In the genomic region with DNA sequence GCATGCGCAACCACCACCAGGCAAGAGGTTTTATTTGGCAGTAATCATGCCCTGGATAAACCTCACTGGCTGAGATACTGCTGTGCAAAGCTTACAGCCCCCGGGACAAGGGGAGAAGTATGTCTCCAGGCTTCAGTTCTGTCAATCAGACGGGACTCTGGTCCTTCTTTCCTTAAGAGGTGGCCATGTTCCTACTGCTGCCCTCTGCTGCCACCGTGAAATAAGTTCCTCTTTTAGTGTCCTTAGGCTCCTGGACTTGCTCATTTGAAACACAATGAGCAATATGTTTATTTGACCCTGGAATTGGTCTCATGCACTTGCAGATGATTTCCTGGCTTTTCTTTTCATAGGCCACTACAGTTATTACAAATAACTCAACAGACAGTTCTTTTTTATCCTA, we compare ENCODE assay signal across 19 mouse cellular contexts. TPM values are rescaled to one million over a fixed set of nuclear protein-coding genes. Genes with fewer than 3 reads are reported as not detected.
A peak's percentile ranks its signal among the peaks of the same experiment; 100 is the strongest.
DNase-seq lines count a peak whose midpoint lies in the region; TF ChIP-seq lines count a peak whose summit lies in the region.
"Had no signal": no experiment of that assay in that cellular context is flagged by ENCODE, and none has a peak within 500 bp of the region (broad histone marks: within the 10 kb centered on the region; RNA-seq: fewer than 3 reads in every experiment).

No protein-coding gene starts in this region.

- H3K9me3 ChIP-seq in CH12.LX (replicated peaks; ENCODE audit: low read length): no peaks in the 10 kb centered on the region
- H3K9me3 ChIP-seq: heart, embryonic 15.5 days; hindbrain, embryonic 12.5 days; megakaryocyte, embryonic 14.5 days; neural tube, embryonic 12.5 days had no signal

- H3K79me2 ChIP-seq in CH12.LX (replicated peaks; ENCODE audit: control insufficient read depth, extremely low read depth, insufficient read depth, poor library complexity, severe bottlenecking): no peaks in the 10 kb centered on the region

- peaks cover 2 to 9% of the 10 kb centered on the region in 2 experiments; a peak in 2 of 4 replicates for H3K4me1 ChIP-seq in CH12.LX (ENCODE audit: control insufficient read depth in 1 of 2, insufficient read depth in 2 of 2)
- H3K4me1 ChIP-seq in thymus, adult 2 months (replicated peaks; ENCODE audit: control insufficient read depth, insufficient read depth, low read length): peaks cover 2% of the 10 kb centered on the region; the same call in 1 of the 2 replicates
- H3K4me1 ChIP-seq: hindbrain, embryonic 12.5 days; neural tube, embryonic 12.5 days had no signal

- no peak overlapping the region for H3K9ac ChIP-seq in CH12.LX (ENCODE audit: insufficient read depth, low read depth)
- H3K9ac ChIP-seq: heart, embryonic 15.5 days; hindbrain, embryonic 12.5 days; liver, embryonic 14.5 days; neural tube, embryonic 12.5 days had no signal

- no peak for TF ChIP-seq POLR2A in CH12.LX (IDR thresholded peaks at IDR 0.05; ENCODE audit: low read depth, low read length)
- no peak for TF ChIP-seq POLR2A in thymus, adult 2 months (IDR thresholded peaks at IDR 0.05; ENCODE audit: control insufficient read depth, extremely low read depth, insufficient read depth, low read length, poor library complexity)

- no peaks in the 10 kb centered on the region for H3K27me3 ChIP-seq in CH12.LX (replicated peaks)
- H3K27me3 ChIP-seq in thymus, adult 2 months (ENCODE audit: control insufficient read depth, insufficient read depth, low read length): no peaks in the 10 kb centered on the region
- H3K27me3 ChIP-seq: heart, embryonic 15.5 days; hindbrain, embryonic 12.5 days; megakaryocyte, embryonic 14.5 days; neural tube, embryonic 12.5 days had no signal

- H3K36me3 ChIP-seq in CH12.LX (replicated peaks in 1 of 2; ENCODE audit: control insufficient read depth in 1 of 2, insufficient read depth in 1 of 2, low read length in 1 of 2): peaks cover 21 to 41% of the 10 kb centered on the region in 2 experiments
- H3K36me3 ChIP-seq in thymus, adult 2 months (ENCODE audit: control insufficient read depth, insufficient read depth, low read length): 0 out of 2 replicates have a peak, but pooled peaks cover 12% of the 10 kb centered on the region

- TF ChIP-seq RAD21 in CH12.LX (IDR thresholded peaks at IDR 0.05; ENCODE audit: low read depth, low read length): peak; percentile 11

- dilution Hi-C loops in CH12.LX (cut with MboI; ENCODE audit: extremely low pct_ligation_motif_present, extremely low pct_unique_long_range_greater_than_20kb, low sequenced_read_pairs): no loop called here

- 57% methylated on average over 4 of the region's 4 CpGs for WGBS in thymus, adult 2 months

- H3K27ac ChIP-seq in layer of hippocampus, adult 2 months: no peak overlapping the region
- no peak overlapping the region for H3K27ac ChIP-seq in CH12.LX (ENCODE audit: insufficient read depth, low read depth)
- H3K27ac ChIP-seq in thymus, adult 2 months (ENCODE audit: control insufficient read depth, insufficient read depth, low read length): no peak overlapping the region
- H3K27ac ChIP-seq: heart, embryonic 15.5 days; hindbrain, embryonic 12.5 days; liver, embryonic 14.5 days; neural tube, embryonic 12.5 days had no signal

- no peak overlapping the region for H3K4me3 ChIP-seq in layer of hippocampus, adult 2 months
- H3K4me3 ChIP-seq in CH12.LX (replicated peaks in 1 of 3; ENCODE audit: low read depth in 2 of 3, low read length in 2 of 3, poor library complexity in 1 of 3): no peak overlapping the region
- no peak overlapping the region for H3K4me3 ChIP-seq in thymus, adult 2 months (ENCODE audit: control insufficient read depth, insufficient read depth, low read length)
- H3K4me3 ChIP-seq: heart, embryonic 15.5 days; hindbrain, embryonic 12.5 days; megakaryocyte, embryonic 14.5 days; neural tube, embryonic 12.5 days had no signal

- TF ChIP-seq CTCF in layer of hippocampus, adult 2 months (conservative IDR thresholded peaks at IDR 0.05): peak; percentile 26; the same call in 1 of the 2 replicates
- TF ChIP-seq CTCF in CH12.LX (conservative IDR thresholded peaks at IDR 0.05 in 1 of 2, IDR thresholded peaks at IDR 0.05 in 1 of 2; ENCODE audit: low read depth in 2 of 2, low read length in 2 of 2): peak in 1 of 2 experiments; percentile 38; a peak in 2 of 4 replicates
- no peak for TF ChIP-seq CTCF in thymus, adult 2 months (IDR thresholded peaks at IDR 0.05; ENCODE audit: borderline replicate concordance, control insufficient read depth, extremely low read depth, insufficient read depth, low read length, poor library complexity)

- in situ Hi-C loops in CH12.LX (cut with MboI; ENCODE audit: low pct_ligation_motif_present, low pct_unique_long_range_greater_than_20kb, low sequenced_read_pairs): loop anchor here (10.0 to 25.0 kb wide), 2 partner anchors 198 to 356 kb away; partner anchors contain the start of gene Smco1

- no peak for TF ChIP-seq EP300 in CH12.LX (IDR thresholded peaks at IDR 0.05; ENCODE audit: low read length)

- peak; percentile 11 for DNase-seq in embryo, embryonic 10 days (ENCODE audit: low spot score)
- no peak for DNase-seq in embryo, embryonic 9.5 days (ENCODE audit: extremely low spot score)
- DNase-seq in layer of hippocampus, adult 2 months (ENCODE audit: low spot score in 2 of 2): no peak
- no peak for DNase-seq in layer of hippocampus, postnatal 25 days (ENCODE audit: extremely low spot score in 1 of 2, low spot score in 1 of 2)
- peak; percentile 14 for DNase-seq in CH12.LX (ENCODE audit: extremely low read depth)
- peak; percentile 25 for DNase-seq in brain, adult 2 months (ENCODE audit: low read depth, low spot score)
- no peak for DNase-seq in thymus, adult 2 months
- DNase-seq in frontal cortex, adult 2 months (ENCODE audit: extremely low spot score in 1 of 2, low spot score in 1 of 2): no peak
- DNase-seq: cerebellum, postnatal 25 days; kidney, adult 11 months; kidney, postnatal 4 days had no signal

- no peak overlapping the region for H3K4me2 ChIP-seq in CH12.LX (ENCODE audit: insufficient read depth, low read depth, poor library complexity, severe bottlenecking)
- H3K4me2 ChIP-seq: heart, embryonic 15.5 days; hindbrain, embryonic 12.5 days; neural tube, embryonic 12.5 days had no signal

TF ChIP-seq in CH12.LX, 34 proteins besides CTCF, POLR2A, EP300 and RAD21:
- TF ChIP-seq SMC3 (IDR thresholded peaks at IDR 0.05; ENCODE audit: low read depth, low read length) (peak; percentile 39; the same call in 1 of the 2 replicates), ZMIZ1 (IDR thresholded peaks at IDR 0.05; ENCODE audit: low read depth, low read length) (no peak), JUN (IDR thresholded peaks at IDR 0.05; ENCODE audit: insufficient read depth, low read depth, low read length) (no peak), USF1 (IDR thresholded peaks at IDR 0.05; ENCODE audit: low read depth, low read length) (no peak), POLR2AphosphoS2 (IDR thresholded peaks at IDR 0.05; ENCODE audit: low read depth, low read length) (no peak), GABPA (IDR thresholded peaks at IDR 0.05; ENCODE audit: insufficient replicate concordance, low read depth, low read length) (no peak), PAX5 (IDR thresholded peaks at IDR 0.05; ENCODE audit: low read length) (no peak)

RNA-seq across cellular contexts. Expression of gene Slc51a, which starts 27.2 kb away (rescaled TPM):
- total RNA-seq in layer of hippocampus, adult 2 months (2021): not detected
- total RNA-seq in layer of hippocampus, postnatal 25 days (2021): not detected
- total RNA-seq in CH12.LX (2012; rRNA removed) (0.08 and 0.21 TPM in 2 replicates), CH12.LX (2014; rRNA removed) (not detected in 2 replicates)
- polyA plus RNA-seq in CH12.LX (2012; ENCODE audit: insufficient read length, low read depth): 0.17 TPM in 1 of 2 replicates, not detected in the other
- polyA plus RNA-seq in thymus, adult 2 months (2012; rRNA removed): 1.3 and 1.5 TPM in 2 replicates
- polyA plus RNA-seq in frontal cortex, adult 2 months (2012; rRNA removed): 0.04 TPM in 1 of 2 replicates, not detected in the other

RNA-seq across cellular contexts. Expression of gene Pcyt1a, which starts 29.8 kb away (rescaled TPM):
- total RNA-seq in layer of hippocampus, adult 2 months (2021): 10 to 100 TPM; 32.6 to 33.7 TPM
- total RNA-seq in layer of hippocampus, postnatal 25 days (2021): 10 to 100 TPM; 36.8 to 38.2 TPM
- 16.4 and 17.0 TPM in 2 replicates for total RNA-seq in CH12.LX (2012; rRNA removed)
- 20.3 and 21.1 TPM in 2 replicates for total RNA-seq in CH12.LX (2014; rRNA removed)
- 25.7 and 28.1 TPM in 2 replicates for polyA plus RNA-seq in CH12.LX (2012; ENCODE audit: insufficient read length, low read depth)
- polyA plus RNA-seq in thymus, adult 2 months (2012; rRNA removed): 19.7 and 21.2 TPM in 2 replicates
- 24.5 and 24.6 TPM in 2 replicates for polyA plus RNA-seq in frontal cortex, adult 2 months (2012; rRNA removed)

RNA-seq across cellular contexts. Expression of gene Zdhhc19, which starts 35.5 kb away (rescaled TPM):
- not detected for total RNA-seq in layer of hippocampus, adult 2 months (2021)
- total RNA-seq in layer of hippocampus, postnatal 25 days (2021): not detected
- not detected in 2 replicates for total RNA-seq in CH12.LX (2012; rRNA removed)
- not detected in 2 replicates for total RNA-seq in CH12.LX (2014; rRNA removed)
- polyA plus RNA-seq in CH12.LX (2012; ENCODE audit: insufficient read length, low read depth): not detected in 2 replicates
- polyA plus RNA-seq in thymus, adult 2 months (2012; rRNA removed): not detected in 2 replicates
- polyA plus RNA-seq in frontal cortex, adult 2 months (2012; rRNA removed): not detected in 2 replicates
- polyA plus RNA-seq: embryonic facial prominence, embryonic 14.5 days; forebrain, embryonic 11.5 days; heart, embryonic 15.5 days; hindbrain, embryonic 12.5 days; limb, embryonic 11.5 days; liver, embryonic 14.5 days; neural tube, embryonic 12.5 days had no signal

RNA-seq across cellular contexts. Expression of gene Tctex1d2, which starts 41.0 kb away (rescaled TPM):
- 10 to 100 TPM; 11.8 to 14.3 TPM for total RNA-seq in layer of hippocampus, adult 2 months (2021)
- 10 to 100 TPM in 1 of 2 experiments, 1 to 10 TPM in 1; 9.8 to 14.4 TPM for total RNA-seq in layer of hippocampus, postnatal 25 days (2021)
- not detected in 2 replicates for total RNA-seq in CH12.LX (2012; rRNA removed)
- not detected in 2 replicates for total RNA-seq in CH12.LX (2014; rRNA removed)
- not detected in 2 replicates for polyA plus RNA-seq in CH12.LX (2012; ENCODE audit: insufficient read length, low read depth)
- polyA plus RNA-seq in thymus, adult 2 months (2012; rRNA removed): 2.5 and 3.8 TPM in 2 replicates
- polyA plus RNA-seq in frontal cortex, adult 2 months (2012; rRNA removed): 24.6 and 27.7 TPM in 2 replicates

Comparison
In these comparisons a context has a peak if more than half of its experiments do, and no peak if none do; other contexts are left out.
1. DNase-seq: peak in embryo, embryonic 10 days (single experiment), CH12.LX (single experiment) and brain, adult 2 months (single experiment); none in embryo, embryonic 9.5 days (single experiment), layer of hippocampus, adult 2 months (0 of 2), layer of hippocampus, postnatal 25 days (0 of 2), thymus, adult 2 months (single experiment) and frontal cortex, adult 2 months (0 of 2).